22 mouse cellular contexts compared by ENCODE assay signal in the genomic region with DNA sequence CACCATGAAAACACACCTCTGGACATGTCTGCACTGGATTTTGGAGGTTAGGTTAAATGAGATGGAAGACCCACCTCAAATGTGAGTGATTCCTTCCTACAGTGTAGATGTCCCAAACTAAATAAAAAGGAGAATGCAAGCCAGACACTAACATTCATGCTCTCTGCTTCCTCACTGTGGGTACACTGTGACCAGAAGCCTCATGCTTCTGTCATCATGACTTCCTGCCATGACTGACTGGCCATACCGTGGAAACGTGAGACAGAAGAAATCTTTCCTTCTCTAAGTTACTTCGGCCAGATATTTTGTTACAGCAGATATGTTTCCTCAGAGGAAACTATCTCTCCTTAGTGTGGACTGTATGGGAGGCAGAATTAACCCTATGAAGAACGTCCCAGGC. TPM values are rescaled to one million over a fixed set of nuclear protein-coding genes. Genes with fewer than 3 reads are reported as not detected.
DNase-seq lines count a peak whose midpoint lies in the region; ATAC-seq lines count a peak whose summit lies in the region.
"Had no signal": no experiment of that assay in that cellular context is flagged by ENCODE, and none has a peak within 500 bp of the region (broad histone marks: within the 10 kb centered on the region; RNA-seq: fewer than 3 reads in every experiment).

No protein-coding gene starts in this region.

- peak; percentile 31 for DNase-seq in 416B (ENCODE audit: low read depth)
- no peak for DNase-seq in right cerebral cortex, postnatal 25 days
- no peak for DNase-seq in testis, postnatal 10 days (ENCODE audit: low spot score)
- no peak for DNase-seq in cerebellum, adult 11-12 months
- DNase-seq: adrenal gland, adult 8-10 months; adrenal gland, postnatal 25 days; cerebellum, adult 18-20 months; cerebellum, adult 9-10 months; cerebellum, postnatal 14 days; forebrain, postnatal 0 days; gastrocnemius, adult 2 months; gastrocnemius, postnatal 14 days; heart, adult 18-20 months; heart, postnatal 14 days had no signal

- ATAC-seq in common myeloid progenitor, adult 5-6 weeks (replicated peaks; ENCODE audit: low read depth, poor library complexity, severe bottlenecking): peak; percentile 68
- ATAC-seq in megakaryocyte, adult 5-6 weeks (ENCODE audit: poor library complexity, severe bottlenecking): 0 out of 2 replicates have a peak, but pooled peaks have one; percentile 21
- ATAC-seq: activated CD4-positive, CD25-positive, alpha-beta regulatory T cell, adult 4 months; forebrain, embryonic 14.5 days; forebrain, postnatal 0 days; hindbrain, postnatal 0 days; inflammation-experienced regulatory T-cells, adult 6 months; intestine, embryonic 16.5 days had no signal

RNA-seq across cellular contexts. Expression of a gene that starts 14.6 kb away (rescaled TPM):
- not detected in 2 replicates for total RNA-seq in common myeloid progenitor, adult 5-6 weeks (2017)
- total RNA-seq in megakaryocyte, adult 5-6 weeks (2015): not detected in 2 replicates
- total RNA-seq in megakaryocyte, adult 5-6 weeks (2017): not detected in 2 replicates
- total RNA-seq: adrenal gland, adult 8-10 months; adrenal gland, postnatal 25 days; gastrocnemius, postnatal 14 days; gastrocnemius, postnatal 4 days had no signal
